Mouse (Mus musculus) ES-E14 (cell line): ENCODE measurements around the gene Myo5a.

ENCODE experiments used
- ZC3H11A ChIP-seq: IDR thresholded peaks from 2 replicates; pipeline ENCODE4 v1.6.1; 2012; ENCODE audit warnings: low read depth, mild to moderate bottlenecking, inconsistent platforms, low read length, borderline replicate concordance
- ZNF384 ChIP-seq: IDR thresholded peaks from 2 replicates; pipeline ENCODE4 v1.6.1; 2012; ENCODE audit warnings: low read depth, low read length, inconsistent platforms

DNA sequence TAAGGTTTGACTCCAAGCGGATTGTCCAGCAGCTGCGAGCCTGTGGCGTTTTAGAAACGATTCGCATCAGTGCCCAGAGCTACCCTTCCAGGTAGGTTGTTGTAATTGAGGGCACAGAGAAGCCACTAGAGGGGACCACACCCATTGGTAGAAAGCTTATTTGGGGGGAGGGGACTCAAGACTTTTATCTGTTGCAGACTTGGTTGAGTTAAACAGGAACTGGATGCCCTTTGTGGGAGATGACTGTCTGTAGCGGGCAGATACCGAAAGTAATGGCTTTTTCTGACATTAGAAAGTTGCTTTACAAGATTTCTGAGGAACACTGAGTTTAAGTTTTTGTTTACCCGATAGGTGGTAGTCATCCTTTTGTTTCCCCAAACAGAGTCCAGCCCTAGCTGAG lies 200.7 kb downstream of the Myo5a start:
- TF ChIP-seq ZNF384 (no peak), ZC3H11A (no peak)
